Mouse (Mus musculus) limb, embryonic 14.5 days (tissue): Measurements from ENCODE around the gene Gm20388. TPM values are rescaled to one million over a fixed set of nuclear protein-coding genes. Genes with fewer than 3 reads are reported as not detected.

Experiments used
- ATAC-seq: fragments of 200-750 bp; cut with Nextera tagmentation; 2 replicates; pipeline ENCODE4 v1.8.0; 2017; ENCODE audit warnings: low read depth, moderate number of reproducible peaks, moderate TSS enrichment; ENCODE audit not compliant: low FRiP score
- DNase-seq: peaks from one replicate; pipeline ENCODE4 v3.0.0-alpha.2; 2015; ENCODE audit warnings: low spot score
- H3K27ac ChIP-seq: fragments of 300-500 bp; sonication (generic); replicated peaks from 2 replicates; pipeline ENCODE4 v1.5.1; 2014; ENCODE audit warnings: low read depth, mild to moderate bottlenecking, low read length, moderate library complexity, mixed read lengths
- H3K27me3 ChIP-seq: fragments of 300-500 bp; sonication (generic); 2 replicates; pipeline ENCODE4 v1.6.1; 2014; ENCODE audit warnings: low read length, mixed read lengths; ENCODE audit not compliant: control insufficient read depth, insufficient read depth
- H3K36me3 ChIP-seq: fragments of 300-500 bp; sonication (generic); 2 replicates; pipeline ENCODE4 v1.6.1; 2014; ENCODE audit warnings: mild to moderate bottlenecking, low read length, moderate library complexity, mixed read lengths; ENCODE audit not compliant: control insufficient read depth, insufficient read depth
- H3K4me1 ChIP-seq: fragments of 300-500 bp; sonication (generic); 2 replicates; pipeline ENCODE4 v1.6.1; 2014; ENCODE audit warnings: antibody characterized with exemption, low read length, mixed read lengths; ENCODE audit not compliant: control insufficient read depth, insufficient read depth
- H3K4me2 ChIP-seq: fragments of 300-500 bp; sonication (generic); replicated peaks from 2 replicates; pipeline ENCODE4 v1.6.1; 2014; ENCODE audit warnings: low read depth, mild to moderate bottlenecking, low read length, moderate library complexity; ENCODE audit not compliant: severe bottlenecking
- H3K4me3 ChIP-seq: fragments of 300-500 bp; sonication (generic); replicated peaks from 2 replicates; pipeline ENCODE4 v1.5.1; 2014; ENCODE audit warnings: low read length
- H3K9ac ChIP-seq: fragments of 300-500 bp; sonication (generic); 2 replicates; pipeline ENCODE4 v1.6.1; 2014; ENCODE audit warnings: mild to moderate bottlenecking, low read depth, low read length, moderate library complexity; ENCODE audit not compliant: severe bottlenecking
- H3K9me3 ChIP-seq: fragments of 300-500 bp; sonication (generic); 2 replicates; pipeline ENCODE4 v1.6.1; 2016; ENCODE audit warnings: low read length; ENCODE audit not compliant: control insufficient read depth
- POLR2A ChIP-seq: fragments of 200-500 bp; IDR thresholded peaks from 2 replicates; pipeline ENCODE4 v1.8.0; 2012; ENCODE audit warnings: inconsistent platforms, mild to moderate bottlenecking, moderate library complexity, borderline replicate concordance; ENCODE audit not compliant: insufficient read depth, insufficient read length; ENCODE audit errors: extremely low read depth
- WGBS: fragments of 180-500 bp; shearing (Covaris S2); extraction: QIAGEN DNeasy Blood & Tissue Kit; methylation state at CpG from one replicate; pipeline ENCODE4 v1.1.7; 2014; 5-methylcytosine and 5-hydroxymethylcytosine counted together
- polyA plus RNA-seq, 2 experiments: library from polyadenylated mRNA; depleted of rRNA in 1 of 2; stranded (reverse) in 1 of 2; unstranded in 1 of 2; fragments of >200 nt; fragmentation: Nextera tagmentation in 1 of 2; extraction: Ambion mirVana in 1 of 2; gene quantifications; 2 replicates each; pipeline versions ENCODE4 v1.2.1 to v1.2.3; 2012 to 2014

Gm20388 gene
- polyA plus RNA-seq, 2 experiments, result 1.9 to 49.9 TPM

- WGBS, result 79% methylated on average over 4 of the region's 4 CpGs
- Histone ChIP-seq H3K9ac (no peak overlapping the region), H3K4me2 (no peak overlapping the region), H3K9me3 (no peaks in the 10 kb centered on the region), H3K4me3 (no peak overlapping the region), H3K27ac (no peak overlapping the region), H3K4me1 (no peaks in the 10 kb centered on the region), H3K36me3 (peaks cover 77% of the 10 kb centered on the region), H3K27me3 (no peaks in the 10 kb centered on the region)
- DNase-seq, result no peak
- no peak for ATAC-seq
- no peak for TF ChIP-seq POLR2A
Observed at GRCm38 (mm10) chr8:121992911-121993310, 2082.3 kb downstream of the Gm20388 start.

GRCm38 (mm10) chr8:121995112-121995511 lies 2084.5 kb downstream of the Gm20388 start:
- WGBS, result 69% methylated on average over 4 of the region's 4 CpGs
- ATAC-seq, result no peak
- Histone ChIP-seq H3K36me3 (peaks cover 82% of the 10 kb centered on the region), H3K9ac (no peak overlapping the region), H3K27ac (no peak overlapping the region), H3K9me3 (no peaks in the 10 kb centered on the region), H3K4me3 (no peak overlapping the region), H3K27me3 (no peaks in the 10 kb centered on the region), H3K4me2 (no peak overlapping the region), H3K4me1 (no peaks in the 10 kb centered on the region)
- no peak for DNase-seq
- no peak for TF ChIP-seq POLR2A

GRCm38 (mm10) chr8:121995895-121996294 lies 2085.3 kb downstream of the Gm20388 start:
- no peak for DNase-seq
- H3K27me3 ChIP-seq, result no peaks in the 10 kb centered on the region
- H3K4me2 ChIP-seq, result no peak overlapping the region
- no peak for ATAC-seq
- no peak overlapping the region for H3K4me3 ChIP-seq
- no peak overlapping the region for H3K9ac ChIP-seq
- H3K27ac ChIP-seq, result no peak overlapping the region
- no peaks in the 10 kb centered on the region for H3K4me1 ChIP-seq
- WGBS, result 89% methylated on average over 3 of the region's 3 CpGs
- peaks cover 79% of the 10 kb centered on the region for H3K36me3 ChIP-seq
- no peak for TF ChIP-seq POLR2A
- no peaks in the 10 kb centered on the region for H3K9me3 ChIP-seq

GRCm38 (mm10) chr8:121998631-121999030 lies 2088.0 kb downstream of the Gm20388 start:
- no peak for DNase-seq
- Histone ChIP-seq H3K4me2 (no peak overlapping the region), H3K9ac (no peak overlapping the region), H3K27me3 (no peaks in the 10 kb centered on the region), H3K36me3 (peaks cover 81% of the 10 kb centered on the region), H3K4me3 (no peak overlapping the region), H3K4me1 (no peaks in the 10 kb centered on the region), H3K27ac (no peak overlapping the region), H3K9me3 (no peaks in the 10 kb centered on the region)
- 100% methylated on average over 4 of the region's 4 CpGs for WGBS
- TF ChIP-seq POLR2A, result no peak
- ATAC-seq, result no peak

- no peaks in the 10 kb centered on the region for H3K27me3 ChIP-seq
- H3K27ac ChIP-seq, result no peak overlapping the region
- WGBS, result 84% methylated on average over 5 of the region's 5 CpGs
- ATAC-seq (no peak), DNase-seq (no peak)
- H3K36me3 ChIP-seq, result peaks cover 83% of the 10 kb centered on the region
- H3K4me2 ChIP-seq, result no peak overlapping the region
- no peaks in the 10 kb centered on the region for H3K4me1 ChIP-seq
- no peak overlapping the region for H3K9ac ChIP-seq
- no peak for TF ChIP-seq POLR2A
- H3K4me3 ChIP-seq, result no peak overlapping the region
- H3K9me3 ChIP-seq, result no peaks in the 10 kb centered on the region
Observed at GRCm38 (mm10) chr8:121999211-121999610, 2088.6 kb downstream of the Gm20388 start.
